Mouse (Mus musculus) embryonic fibroblast, embryonic 13.5 days (primary cell): ENCODE data around the gene Ccpg1.

Experiments used
- CTCF ChIP-seq: IDR thresholded peaks from 2 replicates; pipeline ENCODE4 v1.5.1; 2011; ENCODE audit warnings: mild to moderate bottlenecking, control low read depth, low read length, moderate library complexity, borderline replicate concordance; ENCODE audit not compliant: insufficient read depth
- POLR2A ChIP-seq: IDR thresholded peaks from 2 replicates; pipeline ENCODE4 v1.6.1; 2011; ENCODE audit warnings: low read depth, mild to moderate bottlenecking, control low read depth, low read length, moderate library complexity

DNA sequence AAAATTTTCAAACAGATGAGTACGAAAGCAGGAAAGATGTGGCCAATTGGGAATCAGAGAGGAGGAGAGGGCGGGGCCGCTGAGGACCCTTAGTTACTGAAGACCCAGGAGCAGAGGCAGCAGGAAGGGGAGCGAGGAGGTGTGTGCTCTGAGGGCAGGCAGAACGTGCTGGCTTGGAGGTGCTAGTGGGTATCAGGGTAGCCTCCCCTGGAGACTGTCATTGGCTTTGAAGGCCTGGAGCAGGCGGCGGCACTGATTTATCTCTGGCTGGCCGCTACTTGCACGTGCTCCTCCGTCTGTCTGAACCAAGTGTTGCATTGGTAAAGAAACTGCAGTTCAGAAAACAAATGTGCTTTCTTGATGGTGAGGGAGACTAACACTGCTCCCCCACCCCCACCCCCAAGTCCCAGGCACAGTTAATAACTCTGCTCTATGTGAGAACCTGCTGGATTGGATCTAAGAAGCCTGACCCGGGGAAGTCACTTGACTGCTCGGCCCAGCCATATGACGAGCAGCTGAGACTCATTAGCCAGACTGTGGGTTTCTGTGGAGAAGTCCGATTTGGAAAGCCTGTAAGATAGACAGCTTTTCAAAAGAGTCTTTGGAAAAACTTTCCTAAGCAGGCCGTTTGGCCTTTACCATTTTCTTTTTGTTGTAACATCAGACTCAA is 78.5 kb downstream of the Ccpg1 start:
- TF ChIP-seq CTCF (no peak), POLR2A (no peak)
